Mouse (Mus musculus): ENCODE data around the gene Dync1i2.

Gene Dync1i2

DNA sequence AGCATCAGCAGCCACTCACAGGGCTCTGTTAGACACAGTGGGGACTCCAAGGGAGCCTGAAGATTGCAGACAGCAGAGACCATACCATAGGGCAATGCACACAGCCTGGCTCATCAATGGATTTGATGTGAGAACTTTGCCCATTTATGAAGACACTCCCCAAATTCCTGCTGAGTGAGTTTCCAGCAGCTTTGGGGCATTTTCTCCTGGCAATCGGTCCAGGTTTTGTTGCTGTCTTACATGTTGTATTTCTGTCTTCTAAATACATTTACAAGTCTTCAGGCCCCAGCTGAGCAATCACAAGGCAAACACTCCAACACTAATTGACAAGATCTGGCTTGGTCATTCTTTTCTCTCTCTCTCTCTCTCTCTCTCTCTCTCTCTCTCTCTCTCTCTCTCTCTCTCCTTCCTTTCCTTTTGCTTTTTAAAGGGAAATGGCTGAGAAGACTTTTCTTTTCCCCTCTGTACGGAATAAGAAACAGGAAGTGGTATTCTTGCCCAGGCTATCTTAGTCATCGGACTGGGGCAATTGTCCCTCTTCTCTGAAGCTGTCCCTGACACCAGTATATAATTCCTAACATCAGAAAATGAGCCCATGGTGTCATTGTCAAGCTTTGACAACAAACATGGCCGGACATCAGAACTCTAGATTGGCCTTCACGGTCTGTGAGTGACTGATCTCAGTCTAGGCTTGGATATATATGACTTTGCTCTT lies 2.3 kb upstream of the Dync1i2 start:
- no peak for DNase-seq

DNA sequence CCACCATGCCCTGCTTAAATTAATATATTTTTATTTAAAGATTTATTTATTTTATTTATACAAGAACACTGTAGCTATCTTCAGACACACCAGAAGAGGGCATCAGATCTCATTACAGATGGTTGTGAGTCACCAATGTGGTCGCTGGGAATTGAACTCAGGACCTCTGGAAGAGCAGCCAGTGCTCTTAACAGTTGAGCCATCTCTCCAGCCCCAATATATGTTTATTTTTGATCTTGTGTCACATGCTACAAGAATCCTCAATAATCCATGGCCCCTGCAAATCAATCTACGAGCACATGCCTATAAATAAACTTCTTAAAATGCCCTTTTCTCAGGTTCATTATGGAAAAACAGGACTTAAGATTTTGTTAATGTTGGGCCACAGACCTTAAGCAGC lies 410 bp upstream of the Dync1i2 start:
- no peak for DNase-seq

- no peak for DNase-seq
These were observed 837 bp downstream of the Dync1i2 start for GRCm38 (mm10) chr2:71212360-71212726.

DNA sequence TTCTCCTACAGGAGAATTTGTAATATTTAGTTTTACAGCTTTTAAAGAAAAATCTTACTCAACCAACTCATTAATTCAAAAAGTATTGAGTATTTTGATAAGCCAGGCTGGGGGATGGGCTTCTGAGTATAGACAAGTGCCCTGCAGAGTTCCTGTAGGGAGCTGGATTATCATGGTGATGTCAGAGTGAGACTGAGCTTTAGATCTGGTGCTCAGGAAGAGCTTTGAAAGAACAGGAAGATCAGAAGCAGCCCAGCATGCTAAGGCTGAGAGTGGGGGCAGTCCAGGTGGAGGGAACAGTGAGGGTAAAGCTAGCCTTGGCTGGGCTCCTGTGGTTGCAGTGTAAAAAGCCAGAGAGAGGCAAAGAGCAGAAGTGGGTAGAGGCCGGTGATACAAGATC lies 9.5 kb downstream of the Dync1i2 start:
- DNase-seq: no peak

DNA sequence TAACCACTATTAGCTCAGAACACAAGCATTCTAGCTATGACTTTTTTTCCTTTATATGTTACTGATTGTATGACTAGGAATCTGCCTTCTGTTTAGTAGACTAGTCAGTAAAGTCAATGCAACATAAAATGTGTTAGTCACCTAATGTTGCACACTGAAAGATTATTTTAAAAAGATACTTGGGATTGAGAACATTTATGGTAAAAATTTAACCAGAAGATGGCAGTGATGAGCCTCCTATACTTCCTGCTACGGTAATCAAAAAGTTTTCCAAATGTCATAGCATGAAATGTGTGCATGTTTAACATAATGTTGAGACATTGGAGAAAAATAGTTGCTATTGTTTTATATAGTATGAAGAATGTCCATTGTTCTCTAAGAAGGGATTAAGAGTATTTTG lies 15.9 kb downstream of the Dync1i2 start:
- DNase-seq: no peak

DNA sequence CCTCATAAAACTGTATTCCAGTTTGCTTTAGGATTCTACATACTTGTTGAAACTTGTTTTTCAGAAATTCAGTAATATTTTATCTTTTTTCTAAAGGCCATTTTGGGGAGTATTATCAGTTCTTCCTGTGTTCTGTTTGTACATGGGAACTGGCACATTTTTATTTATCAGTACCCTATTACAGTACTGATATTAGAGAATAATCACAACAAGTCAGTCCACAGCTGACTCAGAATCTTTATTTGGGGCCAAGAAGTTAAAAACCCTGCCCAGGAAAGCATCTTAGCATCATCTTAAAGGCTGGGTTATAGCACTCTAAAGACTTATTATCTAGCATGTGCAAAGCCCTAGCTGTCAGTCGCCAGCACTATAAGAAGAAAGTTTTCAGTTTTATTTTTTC lies 18.1 kb downstream of the Dync1i2 start:
- DNase-seq: no peak

DNA sequence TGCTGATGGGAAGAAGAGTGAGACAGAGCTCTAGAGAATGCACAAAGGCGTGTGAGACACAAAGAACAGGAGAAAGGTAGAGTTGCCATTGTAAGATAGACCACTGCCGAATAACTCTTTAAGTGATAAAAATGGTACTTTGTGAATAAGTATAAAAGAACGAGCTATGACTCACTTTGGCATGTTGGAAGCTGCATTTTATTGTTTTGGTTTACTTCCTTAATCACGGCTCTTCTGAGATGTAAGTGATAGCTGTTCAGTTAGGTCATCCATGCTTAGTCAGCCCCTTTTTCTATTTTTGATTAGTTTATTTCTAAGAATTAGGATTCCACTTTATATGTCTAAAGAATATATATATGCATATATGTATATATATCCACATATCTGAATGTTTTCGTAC lies 20.4 kb downstream of the Dync1i2 start:
- no peak for DNase-seq

GRCm38 (mm10) chr2:71232976-71233375 lies 21.5 kb downstream of the Dync1i2 start:
- DNase-seq: no peak

DNA sequence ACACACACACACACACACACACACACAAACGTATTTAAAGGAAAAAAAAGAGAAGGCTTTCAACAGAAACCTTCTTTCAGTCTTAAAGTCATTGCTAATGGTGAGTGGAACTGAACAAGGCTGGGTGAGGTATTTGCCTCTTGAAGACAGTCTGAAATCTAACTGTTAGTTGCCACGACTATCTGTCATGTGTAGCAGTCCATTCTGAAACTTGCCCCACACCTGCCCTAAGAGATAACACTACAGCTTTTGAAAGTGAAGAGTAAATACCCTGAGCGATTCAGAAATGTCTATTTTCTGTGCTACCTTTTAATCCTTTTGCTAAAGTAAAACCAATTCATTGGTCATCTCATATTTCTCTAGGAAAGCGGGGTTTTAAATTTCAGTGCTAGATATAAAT lies 23.9 kb downstream of the Dync1i2 start:
- DNase-seq: no peak

DNA sequence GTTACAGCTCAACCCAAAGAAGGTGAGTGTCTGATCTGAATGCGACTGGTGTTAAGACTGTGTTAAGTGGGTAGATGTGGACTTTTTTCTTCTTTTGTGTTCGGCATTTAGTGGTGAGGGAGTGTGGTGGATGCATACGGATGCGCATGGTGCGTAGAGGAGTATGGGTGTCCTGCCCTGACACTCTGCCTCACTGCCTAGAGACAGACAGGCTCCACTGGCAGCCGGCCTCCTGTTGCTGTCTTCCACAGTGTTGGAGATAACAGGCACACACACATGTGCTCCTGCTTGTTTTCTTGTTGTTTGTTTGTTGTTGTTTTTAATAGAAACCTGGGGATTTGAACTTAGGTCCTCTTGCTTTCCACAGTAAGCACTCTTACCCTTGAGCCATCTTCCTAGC lies 24.5 kb downstream of the Dync1i2 start:
- no peak for DNase-seq

GRCm38 (mm10) chr2:71241505-71241904 lies 30.0 kb downstream of the Dync1i2 start:
- DNase-seq: no peak

DNA sequence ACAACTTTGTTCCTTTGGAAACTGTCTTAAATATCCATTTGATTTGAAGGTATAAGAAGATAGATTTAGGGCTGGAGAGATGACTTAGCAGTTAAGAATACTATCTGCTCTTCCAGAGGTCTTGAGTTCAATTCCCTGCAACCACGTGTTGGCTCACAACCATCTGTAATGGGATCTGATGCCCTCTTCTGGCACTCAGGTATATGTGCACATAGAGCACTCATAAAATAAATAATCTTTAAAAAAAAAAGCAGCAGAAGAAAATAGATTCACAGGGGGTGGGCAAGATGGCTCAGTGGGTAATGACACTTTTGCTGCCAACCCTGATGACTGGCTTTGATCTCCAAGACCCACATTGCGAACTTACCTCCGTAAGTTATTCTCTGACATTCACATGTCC lies 30.7 kb downstream of the Dync1i2 start:
- DNase-seq: no peak

DNA sequence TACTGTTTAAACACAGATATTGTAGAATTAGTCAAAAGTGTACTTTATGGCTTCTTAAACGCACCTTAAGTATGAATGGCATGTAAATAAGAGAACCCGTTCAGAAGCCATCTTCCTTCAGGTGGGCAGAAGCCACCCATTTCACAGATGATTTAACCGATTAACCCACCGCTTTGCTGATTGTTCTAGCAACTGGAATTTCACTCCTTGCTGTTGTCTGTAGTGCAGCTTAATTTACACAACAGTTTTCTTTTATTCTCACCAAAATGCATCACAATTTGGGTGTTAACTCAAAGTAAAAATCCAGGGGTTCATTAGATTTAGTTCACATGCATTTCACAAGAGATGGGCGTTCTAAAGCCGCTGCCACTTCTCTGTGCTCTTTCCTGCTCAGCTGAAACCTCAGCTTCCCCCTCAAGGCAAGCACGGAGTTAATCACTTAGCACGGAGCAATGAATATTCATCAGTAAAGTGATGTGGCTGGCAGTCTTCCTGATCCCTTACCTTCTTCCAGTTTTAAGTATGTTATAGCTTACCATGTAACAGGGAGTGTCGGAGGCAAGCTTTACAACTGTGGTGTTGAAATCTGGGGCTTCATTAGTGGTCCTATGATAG lies 31.7 kb downstream of the Dync1i2 start:
- DNase-seq: no peak

- no peak for DNase-seq
These were observed 33.3 kb downstream of the Dync1i2 start for GRCm38 (mm10) chr2:71244807-71245206.

- DNase-seq: peak; percentile 40
These were observed 33.9 kb downstream of the Dync1i2 start for GRCm38 (mm10) chr2:71245416-71245815.

GRCm38 (mm10) chr2:71246096-71246495 lies 34.6 kb downstream of the Dync1i2 start:
- DNase-seq: no peak

GRCm38 (mm10) chr2:71248071-71248470 lies 36.6 kb downstream of the Dync1i2 start:
- no peak for DNase-seq

DNA sequence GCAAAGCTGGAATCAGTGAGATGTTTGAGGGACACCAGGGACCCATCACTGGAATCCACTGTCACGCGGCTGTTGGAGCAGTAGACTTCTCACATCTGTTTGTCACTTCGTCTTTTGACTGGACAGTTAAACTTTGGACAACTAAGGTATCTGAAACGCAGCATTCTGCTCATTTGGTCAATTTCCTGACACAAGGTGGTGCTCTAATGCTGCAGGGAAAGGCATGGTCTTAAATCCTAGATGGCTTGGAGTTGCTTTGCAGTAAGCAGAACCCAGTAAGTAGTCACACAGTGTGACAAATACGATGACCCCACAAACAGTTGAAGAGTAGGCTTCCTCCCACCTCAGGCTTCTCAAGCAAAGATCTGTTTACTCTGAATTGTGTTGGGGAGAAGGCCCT lies 39.3 kb downstream of the Dync1i2 start:
- DNase-seq: no peak

- DNase-seq: no peak
These were observed 43.3 kb downstream of the Dync1i2 start for GRCm38 (mm10) chr2:71254836-71255235.

GRCm38 (mm10) chr2:71256581-71256980 lies 45.1 kb downstream of the Dync1i2 start:
- DNase-seq: no peak

DNA sequence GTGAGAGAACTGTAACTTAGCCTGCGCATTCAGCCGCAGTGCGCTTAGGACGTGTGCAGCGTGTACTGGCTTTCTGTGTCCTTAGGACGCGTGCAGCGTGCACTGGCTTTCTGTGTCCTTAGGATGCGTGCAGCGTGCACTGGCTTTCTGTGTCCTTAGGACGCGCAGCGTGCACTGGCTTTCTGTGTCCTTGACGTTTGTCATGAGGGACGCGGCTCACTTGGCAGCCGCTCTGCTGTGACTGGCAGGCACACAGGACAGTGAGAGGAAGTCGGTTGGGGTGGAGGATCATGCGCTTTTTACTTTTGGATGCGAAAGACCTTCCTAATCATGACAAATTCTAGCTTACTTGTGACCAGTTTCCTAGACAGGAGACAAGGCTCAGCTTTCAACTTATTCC lies 53.1 kb downstream of the Dync1i2 start:
- no peak for DNase-seq

DNA sequence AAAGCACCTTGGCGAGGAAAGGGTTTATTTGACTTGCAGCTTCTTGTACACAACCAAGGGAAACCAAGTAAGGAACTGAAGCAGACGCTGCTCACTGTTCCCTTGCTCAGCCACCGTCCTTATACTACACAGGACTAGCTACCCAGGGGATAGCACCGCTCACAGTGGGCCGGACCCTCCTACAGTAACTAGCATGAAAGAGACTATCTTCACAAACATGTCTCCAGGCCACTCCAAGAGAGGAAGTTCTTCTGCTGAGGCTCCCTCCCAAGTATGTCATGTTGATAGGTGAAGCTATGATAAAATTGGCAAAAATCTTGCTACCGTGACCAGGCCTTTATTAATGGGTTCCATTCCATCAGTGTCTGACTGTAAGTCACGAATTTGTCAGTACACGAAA lies 57.2 kb downstream of the Dync1i2 start:
- no peak for DNase-seq

- no peak for DNase-seq
These were observed 57.8 kb downstream of the Dync1i2 start for GRCm38 (mm10) chr2:71269332-71269731.

GRCm38 (mm10) chr2:71270085-71270484 lies 58.6 kb downstream of the Dync1i2 start:
- DNase-seq: no peak

Measured in right cerebral cortex, postnatal 25 days (tissue).